Mouse (Mus musculus): ENCODE data around the gene Manbal. TPM values are rescaled to one million over a fixed set of nuclear protein-coding genes. Genes with fewer than 3 reads are reported as not detected.

The Manbal gene
- total RNA-seq, 2 experiments from 2014 or later, result 20.7 to 23.3 TPM

DNA sequence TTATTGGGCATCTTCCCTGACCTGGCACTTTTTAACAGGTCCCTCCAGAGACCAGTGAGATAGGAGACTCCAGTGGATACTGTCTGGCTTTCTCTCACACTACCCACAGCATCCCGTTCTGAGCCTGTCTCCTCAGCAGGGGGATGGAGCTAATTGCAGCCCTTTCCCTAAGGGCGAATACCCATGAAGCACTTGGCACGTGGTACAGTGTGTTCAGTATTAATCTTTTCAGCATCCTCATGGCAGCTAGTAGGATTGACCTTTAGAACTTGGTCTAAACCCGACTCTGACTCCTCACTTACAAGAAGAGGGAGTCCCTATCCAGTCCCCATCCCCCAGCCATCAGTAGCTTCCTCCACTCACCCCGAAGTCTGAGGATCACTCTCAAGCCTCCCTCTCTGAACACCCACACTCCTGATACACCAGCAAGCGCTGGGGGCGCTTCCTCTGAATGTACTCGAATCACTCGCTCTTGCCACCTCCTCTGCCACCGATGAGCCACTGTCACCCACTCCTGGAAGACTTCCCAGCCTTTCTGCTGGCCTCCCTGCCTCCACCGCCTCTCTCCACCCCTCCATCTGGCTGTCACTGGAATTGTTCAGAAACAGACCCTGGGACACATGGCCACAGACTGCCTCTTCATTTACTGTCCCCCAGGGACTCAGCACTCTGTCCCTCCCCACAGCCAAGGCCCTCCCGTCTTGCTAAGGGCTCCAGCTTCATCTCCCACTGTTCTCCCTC is 42.6 kb downstream of the Manbal start:
- intact Hi-C loops (cut with DNase I), result no loop called here

DNA sequence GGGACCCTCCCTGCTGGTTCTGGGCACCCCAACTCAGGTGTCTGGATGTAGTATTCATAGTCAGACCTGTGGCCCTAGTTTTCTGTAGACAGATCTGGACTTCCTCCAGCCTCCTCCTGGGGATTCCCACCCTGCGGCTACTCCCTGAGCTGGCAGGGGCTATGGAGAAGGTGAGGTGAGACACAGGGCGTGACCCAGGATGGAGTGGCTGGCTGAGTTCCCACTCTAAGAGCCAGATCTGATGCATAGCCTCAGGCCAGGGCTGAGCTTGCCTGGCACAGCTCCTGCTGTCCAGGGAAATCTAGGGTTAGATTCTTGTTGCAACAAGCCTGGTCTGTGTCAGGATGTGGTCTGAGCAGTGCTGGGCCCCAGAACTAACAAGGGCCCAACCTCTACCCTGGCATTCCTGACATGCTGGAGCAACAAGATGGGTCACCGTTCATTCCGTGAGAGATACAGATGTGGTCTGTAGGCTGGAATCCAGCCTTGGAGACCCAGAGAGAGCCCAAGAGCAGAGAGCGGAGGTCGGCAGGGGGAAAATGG is 43.8 kb downstream of the Manbal start:
- intact Hi-C loops (cut with DNase I), result no loop called here
- no peak for DNase-seq

More for the DNA sequence above, 42.6 kb downstream of the Manbal start:
- DNase-seq, result no peak

DNA sequence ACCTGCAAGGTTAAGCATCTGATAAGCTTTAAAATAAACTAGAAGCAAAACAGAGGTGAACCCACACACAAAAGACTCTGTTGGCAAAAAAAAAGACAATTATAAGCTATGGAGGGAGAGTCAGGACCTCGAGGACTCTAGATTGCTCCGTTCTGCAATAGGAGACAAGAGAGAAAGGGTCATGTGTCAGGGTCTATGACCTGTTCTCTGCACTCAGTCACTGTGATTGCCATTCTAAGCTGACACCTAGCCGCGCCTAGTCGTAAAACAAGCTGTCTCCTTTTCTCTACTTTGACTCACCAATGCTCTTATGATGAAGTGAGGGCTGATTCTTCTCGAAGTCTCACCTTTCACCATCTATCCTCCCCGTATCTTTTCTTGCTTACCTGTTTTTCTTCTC is 45.1 kb downstream of the Manbal start:
- intact Hi-C loops (cut with DNase I), result no loop called here
- no peak for DNase-seq

DNA sequence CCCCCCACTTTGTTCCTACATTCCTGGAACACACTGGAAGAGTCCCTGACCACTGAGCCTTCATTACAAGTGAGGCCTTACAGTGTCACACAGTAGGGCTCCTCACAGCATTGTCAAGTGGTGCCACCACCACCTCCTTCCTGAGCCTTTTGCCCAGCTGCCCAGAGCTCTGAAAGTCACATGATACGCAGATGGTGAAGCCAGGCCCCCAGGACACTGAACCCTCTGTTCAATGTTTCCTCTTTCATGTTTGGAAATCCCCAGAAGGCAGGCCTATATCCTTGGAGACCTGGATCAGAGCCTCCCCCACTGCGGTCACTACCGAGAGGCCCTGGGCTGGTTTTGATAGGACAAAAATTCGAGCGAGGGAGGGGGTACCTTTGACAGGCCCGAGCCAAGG is 49.8 kb downstream of the Manbal start:
- no peak for DNase-seq

DNA sequence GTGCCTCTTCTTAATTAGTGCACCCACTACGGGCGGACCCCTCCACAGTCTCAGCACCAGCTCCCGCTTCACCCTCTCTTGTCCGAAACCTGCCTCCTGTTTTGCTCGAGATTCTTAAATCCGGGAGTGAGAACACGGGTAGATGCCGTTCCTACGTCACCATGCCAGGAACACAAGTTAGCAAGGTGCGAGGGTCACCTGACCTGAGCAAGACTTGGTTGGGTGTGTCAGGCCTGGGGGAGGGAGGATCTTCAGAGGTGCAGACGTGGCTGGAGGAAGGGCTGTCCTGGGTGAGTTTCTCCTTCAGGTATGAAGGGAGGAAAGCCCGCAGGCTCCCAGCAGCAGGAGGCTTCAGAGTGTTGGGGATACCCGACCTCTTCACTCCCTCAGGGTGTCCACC is 50.8 kb downstream of the Manbal start, which contains the start of gene Src:
Src (plus strand) TSS at position 239 of the 400 bp plus-strand sequence.
- no peak for DNase-seq
- intact Hi-C loops (cut with DNase I), result no loop called here

More for the DNA sequence above, 49.8 kb downstream of the Manbal start:
- intact Hi-C loops (cut with DNase I), result no loop called here

DNA sequence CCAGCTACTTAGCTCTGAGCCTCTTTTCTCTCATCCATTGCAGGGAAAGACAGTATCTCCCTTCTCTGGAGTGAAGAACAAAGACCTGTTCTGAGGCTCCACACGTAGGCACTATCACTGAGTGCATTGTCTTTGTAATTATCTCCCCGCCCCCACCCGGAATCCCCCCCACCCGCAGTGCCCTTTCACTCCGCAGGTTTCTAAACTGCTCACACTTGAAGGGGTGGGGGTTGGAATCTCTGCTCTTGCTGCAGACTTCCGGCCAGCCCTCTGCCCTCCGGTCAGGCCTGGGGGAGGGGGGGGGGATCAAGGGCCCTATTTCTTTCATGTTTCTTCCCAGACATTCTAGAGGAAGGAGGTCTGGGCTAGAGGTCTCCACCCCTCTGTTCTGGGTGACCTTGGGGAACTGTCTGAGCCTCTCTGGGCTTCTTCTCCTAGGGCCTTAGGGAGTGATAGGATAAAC is 51.2 kb downstream of the Manbal start:
- intact Hi-C loops (cut with DNase I), result no loop called here
- DNase-seq, result no peak

DNA sequence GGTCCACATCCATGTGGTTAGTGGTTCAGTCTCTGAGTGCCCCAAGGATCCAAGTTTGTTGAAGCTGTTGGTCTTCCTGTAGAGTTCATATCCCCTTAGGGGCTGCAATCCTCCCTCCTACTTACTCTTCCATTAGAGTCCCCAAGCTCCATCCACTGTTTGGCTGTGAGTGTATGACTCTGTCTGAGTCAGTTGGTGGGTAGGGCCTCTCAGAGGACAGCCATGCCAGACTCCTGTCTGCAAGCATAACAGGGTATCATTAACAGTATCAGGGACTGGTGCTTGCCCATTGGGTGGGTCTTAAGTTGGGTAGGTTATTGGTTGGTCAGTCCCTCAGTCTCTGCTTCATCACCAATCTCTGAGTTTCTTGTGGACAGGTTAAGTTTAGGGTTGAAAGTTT is 52.1 kb downstream of the Manbal start:
- DNase-seq, result no peak
- intact Hi-C loops (cut with DNase I), result no loop called here

DNA sequence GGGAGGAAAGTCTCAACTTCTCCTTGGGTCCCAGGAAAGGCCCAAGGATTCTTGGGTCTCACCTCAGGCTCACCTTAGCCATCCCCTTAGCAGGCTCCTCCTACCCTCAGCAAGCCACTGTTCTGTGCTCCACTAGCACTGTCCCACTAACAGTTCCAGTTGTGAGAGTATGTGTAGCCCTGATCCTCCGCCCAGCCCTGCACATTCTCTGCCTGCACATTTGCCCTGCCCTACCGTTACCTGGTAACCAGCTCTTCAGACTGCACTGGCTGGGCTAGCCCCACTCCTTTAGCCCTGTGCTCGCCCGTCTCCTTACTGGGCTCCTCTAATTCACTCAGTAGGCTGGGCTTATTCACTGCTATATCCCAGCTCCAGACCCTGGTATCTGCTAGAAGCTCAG is 53.0 kb downstream of the Manbal start:
- intact Hi-C loops (cut with DNase I), result no loop called here
- DNase-seq, result no peak

DNA sequence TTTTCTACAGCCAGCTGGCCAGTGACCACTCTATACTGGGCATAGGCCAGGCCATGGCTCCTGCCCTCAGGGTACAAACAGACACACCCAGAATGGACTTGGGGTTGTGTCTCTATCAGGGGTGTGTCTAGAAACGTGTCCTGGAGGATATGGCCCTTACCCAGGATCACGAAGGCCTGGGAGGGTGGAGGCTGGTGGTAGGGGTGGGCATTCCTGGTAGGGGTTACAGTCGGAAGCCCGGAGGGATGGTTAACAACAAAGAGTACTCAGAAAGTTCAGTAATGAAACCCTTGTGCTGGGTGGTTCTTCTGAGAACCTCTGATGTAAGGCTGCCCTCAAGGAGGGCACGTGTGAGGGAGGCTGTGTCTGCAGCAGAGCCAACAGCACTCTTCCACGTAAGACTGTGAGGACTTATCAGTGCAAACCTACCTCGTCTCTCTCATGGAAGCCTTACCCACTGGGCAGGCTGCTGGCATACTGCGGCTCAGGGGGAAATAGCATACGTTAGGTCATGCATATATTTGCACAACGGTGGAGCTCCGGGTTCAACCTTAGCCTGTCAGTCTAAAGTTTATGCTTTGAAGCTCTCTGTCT is 54.8 kb downstream of the Manbal start:
- DNase-seq, result no peak
- intact Hi-C loops (cut with DNase I), result no loop called here

DNA sequence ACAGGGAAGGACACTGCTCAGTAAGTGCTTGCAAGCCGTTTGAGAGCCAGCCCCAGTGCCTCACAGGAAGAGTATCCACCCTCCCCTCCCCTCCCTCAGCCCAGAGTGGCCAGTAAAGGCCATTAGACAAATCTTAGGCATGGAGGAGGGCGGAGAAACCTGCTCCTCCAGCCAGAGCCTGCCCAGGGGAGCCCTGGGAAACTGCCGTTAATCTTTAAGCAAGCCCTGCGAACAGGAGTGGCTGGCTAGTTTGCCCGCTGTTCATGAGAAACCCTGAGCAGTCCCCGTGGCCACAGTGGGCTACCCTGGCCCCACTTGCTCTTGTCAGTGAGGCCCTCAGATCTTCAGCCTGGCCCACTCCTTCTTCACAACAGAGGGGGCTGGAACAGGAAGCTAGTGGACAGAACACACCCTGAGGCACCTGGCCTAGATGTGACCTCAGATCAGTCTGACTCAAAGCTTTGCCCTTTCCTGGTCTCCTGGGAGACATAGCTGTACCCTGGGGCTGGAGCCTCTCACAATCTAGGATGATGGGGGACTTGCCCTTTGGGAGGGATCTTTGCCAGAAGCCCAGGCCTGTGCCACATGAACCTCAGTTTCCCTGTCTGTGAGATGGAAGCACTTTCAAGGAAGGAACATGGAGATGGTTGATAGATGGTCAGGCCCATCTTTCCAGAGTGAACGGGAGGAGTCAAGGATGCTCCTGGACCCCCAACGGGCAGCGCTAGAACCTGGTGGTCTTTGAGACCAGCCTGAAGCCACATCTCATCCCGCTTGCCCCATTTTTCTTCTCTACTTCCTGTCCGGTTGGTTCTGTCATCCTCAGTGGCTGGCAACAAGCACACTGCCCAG is 55.7 kb downstream of the Manbal start:
- intact Hi-C loops (cut with DNase I), result no loop called here
- peak in 1 of 2 experiments; percentile 56 for DNase-seq

DNA sequence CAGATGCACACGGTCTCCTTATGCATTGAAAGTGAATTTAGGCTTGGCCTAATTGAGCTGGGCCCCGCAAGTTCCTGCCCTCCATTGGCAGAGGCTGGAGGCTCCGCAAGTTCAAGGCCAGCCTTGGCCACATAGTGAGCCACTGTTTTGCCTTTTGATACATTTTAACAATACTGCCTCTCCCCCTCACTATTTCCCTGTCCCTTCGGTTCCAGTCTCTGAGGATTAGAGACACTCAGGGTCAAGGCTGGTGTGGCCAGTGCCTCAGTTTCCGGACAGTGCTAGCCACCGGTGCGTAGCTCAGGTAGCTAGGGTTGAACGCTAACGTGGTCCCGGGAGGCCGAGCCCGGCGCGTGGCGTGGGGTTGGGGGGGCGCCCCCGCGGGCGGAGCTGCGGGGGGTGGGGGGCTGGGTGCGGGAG is 56.3 kb downstream of the Manbal start:
- DNase-seq, result no peak
- intact Hi-C loops (cut with DNase I), result no loop called here

DNA sequence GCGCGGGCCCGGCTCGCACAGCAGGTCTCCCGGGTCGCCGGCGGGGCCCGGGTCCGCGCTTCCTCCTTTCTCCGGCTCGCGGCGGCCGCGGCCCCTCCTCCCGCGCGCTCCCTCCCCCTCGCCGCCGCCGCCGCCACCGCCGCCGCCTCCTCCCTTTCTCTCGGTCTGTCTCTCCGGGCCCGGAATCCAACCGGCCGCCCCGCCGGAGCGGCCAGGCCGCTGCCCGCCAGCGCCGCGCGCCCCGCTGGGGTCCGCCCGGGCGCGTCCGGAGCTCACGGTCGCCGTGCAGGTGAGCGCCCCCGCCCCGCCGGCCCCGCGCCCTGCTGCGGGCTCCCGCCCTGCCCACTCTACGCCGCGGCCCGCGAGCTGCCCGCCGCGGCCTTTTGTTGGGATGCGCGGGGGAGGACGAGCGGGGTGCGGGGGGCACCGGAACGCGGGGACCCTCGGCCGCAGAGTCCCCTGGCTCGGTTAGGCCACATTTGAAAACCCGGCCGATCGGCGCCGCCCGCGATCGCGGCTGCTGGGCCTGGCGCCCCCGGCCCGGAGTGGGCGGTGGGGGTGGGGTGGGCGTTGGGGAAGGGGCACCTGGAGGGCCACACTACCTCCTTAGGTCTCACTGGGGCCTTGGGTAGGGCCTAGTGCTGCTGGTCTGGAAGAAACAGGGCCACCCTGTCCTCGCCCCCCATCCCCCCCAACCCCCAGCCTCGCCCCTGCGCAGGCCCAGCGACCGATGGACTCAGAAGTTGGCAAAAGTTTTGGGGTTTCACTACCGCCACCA is 56.9 kb downstream of the Manbal start:
- intact Hi-C loops (cut with DNase I), result no loop called here

DNA sequence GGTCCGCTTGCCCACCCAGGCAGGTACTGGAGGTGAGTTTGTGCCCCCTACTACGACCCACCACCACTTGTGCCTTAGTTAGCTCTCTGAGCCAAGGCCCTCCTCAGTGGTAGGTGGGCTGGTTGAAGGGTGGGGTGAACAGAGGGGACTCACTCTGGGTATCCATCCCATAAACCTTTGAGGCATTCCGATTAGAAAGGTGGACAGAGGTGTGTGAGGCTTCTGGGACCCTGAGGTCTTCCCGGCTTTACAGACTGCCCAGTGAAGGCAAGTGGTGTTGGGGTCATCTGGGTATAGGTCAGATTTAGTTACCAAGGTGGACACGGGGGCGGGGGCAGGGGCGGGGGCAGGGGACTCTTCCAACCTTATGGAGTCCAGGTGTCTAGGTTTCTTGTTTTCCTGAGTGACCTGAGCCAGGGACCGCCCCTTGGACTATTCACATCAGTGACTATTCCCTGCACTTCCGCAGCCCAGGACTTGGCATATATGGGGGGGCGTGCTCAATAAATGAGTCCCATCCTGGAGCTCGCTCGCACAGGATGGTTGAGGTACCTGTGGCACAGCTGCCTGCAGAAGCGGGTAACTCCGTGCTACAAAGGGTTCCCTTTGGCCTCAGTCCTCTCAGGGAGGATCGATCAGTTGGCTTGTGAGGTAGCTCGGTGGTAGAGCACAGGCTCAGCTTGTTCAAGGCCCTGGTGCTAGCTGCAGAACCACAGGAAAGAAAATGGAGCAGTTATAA is 57.7 kb downstream of the Manbal start:
- intact Hi-C loops (cut with DNase I), result no loop called here
- no peak for DNase-seq

More for the DNA sequence above, 56.9 kb downstream of the Manbal start:
- DNase-seq, result peak; percentile 61 to 68

DNA sequence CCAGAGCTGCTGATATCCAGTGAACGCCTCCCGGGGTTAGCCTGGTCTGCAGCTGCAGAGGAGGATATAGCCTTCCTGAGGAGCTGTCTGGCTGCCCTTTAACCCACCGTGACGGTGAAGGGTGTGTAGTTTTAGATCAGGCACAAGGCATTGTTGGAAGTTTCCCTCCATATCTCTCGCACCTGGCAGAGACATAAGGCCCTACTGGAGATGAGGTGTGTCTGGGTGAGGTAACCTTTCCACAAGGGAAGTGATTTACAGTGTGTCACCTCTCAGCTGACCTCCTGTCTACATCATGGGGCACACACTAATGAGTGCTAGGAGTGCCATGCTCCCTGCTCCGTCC is 58.2 kb downstream of the Manbal start:
- no peak for DNase-seq
- intact Hi-C loops (cut with DNase I), result no loop called here

DNA sequence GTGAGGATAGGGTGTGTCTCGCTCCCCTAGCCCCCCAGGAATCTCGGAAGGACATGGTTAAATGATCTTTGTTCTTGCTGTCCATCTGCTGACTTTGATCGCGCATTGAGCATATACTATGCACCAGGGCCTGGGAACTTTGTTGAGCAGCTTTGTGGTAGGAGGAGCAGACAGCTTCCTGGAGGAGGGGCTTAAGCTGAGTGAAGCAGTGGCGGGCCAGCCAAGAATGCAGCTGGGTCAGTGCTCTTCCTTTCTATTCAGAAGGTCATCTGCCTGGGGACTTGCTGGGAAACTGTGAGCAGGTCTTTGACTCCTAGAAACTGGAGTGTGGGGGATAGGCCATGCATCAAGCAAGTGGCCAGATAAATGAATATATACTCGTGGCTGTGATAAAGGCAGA is 58.8 kb downstream of the Manbal start:
- intact Hi-C loops (cut with DNase I), result no loop called here
- peak in 1 of 2 experiments; percentile 29 for DNase-seq

DNA sequence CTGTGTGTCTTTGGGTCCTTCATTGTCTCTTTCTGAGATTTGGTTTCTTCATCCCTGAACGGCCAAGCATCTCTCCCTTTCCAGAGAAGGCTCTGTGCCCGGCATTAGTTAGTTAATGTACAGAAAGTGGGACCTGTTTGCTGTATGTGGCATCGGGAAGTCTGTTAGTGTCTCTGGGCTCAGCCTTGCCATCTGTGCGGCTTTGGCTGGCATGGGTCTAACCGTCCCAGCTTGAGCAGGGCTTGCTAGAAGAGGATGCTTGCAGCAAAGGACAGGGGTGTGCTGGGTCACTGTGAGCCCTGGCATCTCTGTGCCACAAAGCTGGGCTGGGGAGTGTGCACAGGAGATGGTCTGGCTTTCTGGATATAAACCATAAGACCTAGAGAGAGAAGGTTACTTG is 59.8 kb downstream of the Manbal start:
- DNase-seq, result no peak
- intact Hi-C loops (cut with DNase I), result no loop called here

DNA sequence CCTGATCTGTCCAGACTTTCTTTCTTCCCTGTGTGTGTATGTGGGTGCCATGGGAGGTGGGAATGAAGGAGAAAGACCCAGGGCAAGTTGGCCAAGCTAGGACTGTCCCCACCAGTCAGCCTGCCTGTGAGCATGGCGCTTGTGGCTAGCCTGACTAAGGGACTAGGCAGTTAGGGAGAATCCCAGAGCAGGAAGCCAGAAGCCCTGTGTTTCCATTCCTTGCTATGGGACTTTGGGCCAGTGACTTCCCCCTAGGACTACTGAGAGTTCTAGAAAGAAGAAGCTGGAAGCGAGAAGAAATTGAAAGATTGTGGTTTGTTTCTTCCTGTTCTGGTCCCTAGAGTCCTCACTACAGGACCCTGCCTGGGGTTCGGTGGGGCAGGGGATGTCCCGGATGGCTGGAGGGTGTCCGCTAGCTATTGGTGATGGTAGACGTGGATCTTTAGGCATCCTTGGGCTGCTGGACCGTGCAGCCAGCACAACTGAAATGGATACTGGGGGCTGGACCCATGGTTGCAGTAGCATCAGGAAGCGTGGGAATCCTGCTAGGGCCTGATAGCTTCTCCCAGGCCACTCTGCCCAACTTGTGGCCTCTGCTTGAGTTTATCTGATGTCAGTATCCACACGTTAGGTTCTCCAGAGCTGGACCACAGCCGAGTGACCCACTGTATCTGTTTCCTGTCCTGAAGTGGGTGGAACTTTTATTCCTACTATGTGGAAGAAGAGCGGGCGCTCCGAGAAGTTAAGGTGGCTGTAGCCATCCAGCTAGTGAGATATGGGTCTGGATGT is 61.2 kb downstream of the Manbal start:
- DNase-seq, result no peak
- intact Hi-C loops (cut with DNase I), result no loop called here

DNA sequence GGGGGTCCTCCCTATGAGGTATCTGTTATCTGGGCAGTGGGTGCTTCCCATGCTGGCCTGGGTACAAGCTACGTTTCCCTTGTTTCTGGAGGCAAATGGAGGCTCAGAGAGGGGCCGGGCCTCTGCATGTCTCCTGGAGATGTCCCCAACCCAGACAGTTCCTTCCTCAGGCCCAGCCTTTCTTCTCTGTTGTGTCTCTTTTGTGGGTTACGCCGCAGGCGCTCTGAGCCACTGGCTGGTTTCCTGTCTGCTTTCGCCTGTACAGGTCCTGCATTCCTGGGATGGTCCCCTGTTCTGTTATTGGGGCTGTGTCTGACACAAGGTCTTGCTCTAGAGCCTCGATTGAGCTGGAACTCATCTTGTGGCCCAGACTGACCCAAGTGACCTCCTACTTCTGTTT is 62.3 kb downstream of the Manbal start:
- intact Hi-C loops (cut with DNase I), result no loop called here
- no peak for DNase-seq
